Mouse (Mus musculus): ENCODE data around the gene Aatk.

Gene Aatk

GRCm38 (mm10) chr11:120021367-120021766 is 25.6 kb downstream of the Aatk start:
- DNase-seq: no peak

DNA sequence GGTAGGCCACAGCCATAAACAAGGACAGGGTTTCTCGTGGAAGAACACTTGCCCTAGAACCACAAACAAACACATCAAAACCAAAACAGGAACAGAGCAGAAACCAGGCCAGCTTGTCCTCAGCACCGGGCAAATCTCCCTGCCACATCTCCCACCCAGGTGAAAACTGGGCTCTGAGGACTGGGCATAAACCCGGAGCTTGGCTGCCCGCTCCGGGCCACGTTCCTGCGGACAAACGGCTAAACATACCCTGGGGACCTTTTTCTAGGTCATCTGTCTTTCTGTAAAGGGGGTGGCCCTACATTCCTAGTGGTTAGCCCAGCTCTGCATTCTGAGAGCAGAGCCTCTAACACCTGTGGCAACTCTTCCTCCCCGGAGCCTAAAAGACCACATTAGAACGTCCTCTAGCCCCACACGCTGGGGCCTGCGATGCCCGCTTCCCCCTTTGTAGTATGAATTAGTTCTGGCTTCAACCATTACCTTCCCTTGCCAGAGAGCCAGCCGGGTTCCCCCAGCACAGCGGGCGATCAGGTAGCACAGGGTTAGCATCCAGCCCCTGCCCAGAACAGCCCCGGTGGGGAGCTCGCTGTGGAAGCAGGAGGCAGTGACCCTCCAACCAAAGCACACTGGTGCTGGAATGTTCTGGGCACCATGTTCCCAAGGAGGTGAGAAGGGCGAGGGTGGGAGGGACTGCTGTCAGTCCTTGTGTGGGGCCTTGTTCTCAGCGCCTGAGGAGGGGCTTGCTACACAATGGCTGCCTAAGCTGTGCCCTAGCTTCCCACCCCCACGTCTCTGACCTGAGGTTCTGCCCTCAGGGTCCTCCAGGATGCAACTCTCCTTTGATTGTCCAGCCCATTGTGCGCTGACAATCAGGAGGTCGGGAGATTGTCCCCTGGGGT is 27.2 kb downstream of the Aatk start:
- no peak for DNase-seq

GRCm38 (mm10) chr11:120017011-120017410 is 30.0 kb downstream of the Aatk start:
- DNase-seq: no peak

DNA sequence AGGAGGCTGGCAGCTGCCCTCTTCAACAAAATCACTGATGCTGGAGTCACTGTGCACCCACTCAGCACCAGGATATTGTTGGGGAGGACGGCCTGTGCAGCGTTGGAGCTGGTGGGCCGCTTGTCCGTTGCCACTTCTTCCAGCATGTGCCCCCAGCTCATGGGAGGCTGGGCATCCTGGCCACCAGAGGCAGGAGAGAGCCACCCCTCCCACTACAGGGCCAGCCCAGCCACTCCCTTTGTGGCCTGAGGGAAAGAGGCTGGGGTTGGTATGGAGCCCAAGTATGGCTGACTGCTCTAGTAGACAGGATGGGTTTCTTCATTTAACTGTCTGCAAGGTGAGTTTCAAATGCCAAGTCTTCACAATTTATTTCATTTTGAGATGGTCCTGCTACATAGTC is 32.2 kb downstream of the Aatk start:
- DNase-seq: no peak

- peak; percentile 85 to 91 for DNase-seq
Observed at GRCm38 (mm10) chr11:120013174-120013711, 33.7 kb downstream of the Aatk start.

- DNase-seq: no peak
Observed at GRCm38 (mm10) chr11:120012702-120013101, 34.3 kb downstream of the Aatk start.

GRCm38 (mm10) chr11:120011761-120012560 is 35.0 kb downstream of the Aatk start:
- DNase-seq: peak in 1 of 2 experiments; percentile 51

DNA sequence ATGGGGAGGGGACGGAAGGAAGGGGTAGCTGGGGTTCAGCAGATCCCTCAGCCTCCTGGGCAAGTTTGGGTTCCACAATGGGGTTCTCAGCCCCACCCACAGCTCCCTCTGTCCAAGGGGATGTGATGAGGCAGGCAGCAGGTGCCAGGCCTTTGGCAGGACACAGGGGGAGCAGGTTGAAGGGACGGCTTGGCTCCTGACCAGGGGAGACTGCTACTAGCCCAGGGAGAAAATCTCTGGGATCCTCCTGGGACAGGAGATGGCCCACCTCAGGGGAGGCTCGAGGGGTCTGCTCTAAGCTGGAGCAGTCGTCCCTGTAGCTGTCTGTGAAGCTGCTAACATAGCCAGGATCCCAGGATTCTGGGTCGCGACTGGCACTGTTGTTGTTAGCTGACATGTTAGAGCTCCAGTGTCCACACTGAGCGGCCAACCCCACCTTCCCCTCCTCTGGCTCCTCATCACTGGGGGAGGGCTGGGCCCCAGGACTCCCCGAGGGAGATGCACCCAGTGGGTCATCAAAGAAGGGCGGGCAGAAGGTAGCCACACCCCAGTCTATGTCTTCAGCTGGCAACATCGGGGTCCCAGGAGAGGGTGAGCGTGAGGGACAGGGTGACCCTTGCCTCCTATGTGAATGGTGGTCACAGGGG is 35.7 kb downstream of the Aatk start:
- no peak for DNase-seq

GRCm38 (mm10) chr11:120009937-120010336 is 37.0 kb downstream of the Aatk start:
- DNase-seq: peak in 1 of 2 experiments; percentile 42

DNA sequence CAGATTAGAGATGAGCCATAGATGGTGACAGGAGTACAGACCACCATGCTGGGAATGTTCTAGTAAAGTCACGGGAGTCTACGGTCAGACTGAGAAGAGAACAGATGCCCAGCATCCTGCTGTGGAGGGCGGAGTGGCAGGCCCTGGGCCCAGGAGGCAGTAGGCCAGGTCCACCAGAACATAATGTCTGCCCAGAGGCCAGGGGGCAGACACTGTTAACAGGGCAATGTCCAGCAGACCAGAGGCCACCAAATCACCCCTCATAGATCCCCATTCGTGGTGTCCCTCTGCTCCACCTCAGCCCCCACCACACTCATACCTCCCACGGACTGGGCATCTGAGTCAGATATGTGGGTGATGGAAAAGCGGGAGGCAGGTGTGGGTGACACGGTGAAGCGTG is 38.0 kb downstream of the Aatk start:
- DNase-seq: peak in 1 of 2 experiments; percentile 61

DNA sequence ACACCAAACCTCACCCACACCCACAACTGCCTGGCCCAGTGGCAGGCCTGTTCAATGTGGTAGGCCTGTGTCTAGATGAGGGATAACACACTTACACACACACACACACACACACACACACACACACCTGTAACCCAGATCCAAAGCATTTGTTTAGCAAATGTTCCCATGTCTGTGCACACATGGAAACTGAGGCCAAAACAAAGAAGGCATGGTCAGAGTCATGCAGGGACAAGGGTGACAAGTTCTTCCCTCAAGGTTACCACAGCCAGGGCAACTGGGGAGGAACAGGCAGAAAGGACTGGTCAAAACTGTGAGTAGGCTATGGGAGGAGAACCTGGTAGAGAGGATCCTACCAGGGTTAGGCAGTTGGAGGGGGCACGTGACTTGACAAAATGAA is 38.5 kb downstream of the Aatk start:
- DNase-seq: no peak

GRCm38 (mm10) chr11:120007496-120008080 is 39.4 kb downstream of the Aatk start:
- DNase-seq: peak; percentile 88 to 89

GRCm38 (mm10) chr11:120005434-120006317 is 41.3 kb downstream of the Aatk start:
- no peak for DNase-seq

DNA sequence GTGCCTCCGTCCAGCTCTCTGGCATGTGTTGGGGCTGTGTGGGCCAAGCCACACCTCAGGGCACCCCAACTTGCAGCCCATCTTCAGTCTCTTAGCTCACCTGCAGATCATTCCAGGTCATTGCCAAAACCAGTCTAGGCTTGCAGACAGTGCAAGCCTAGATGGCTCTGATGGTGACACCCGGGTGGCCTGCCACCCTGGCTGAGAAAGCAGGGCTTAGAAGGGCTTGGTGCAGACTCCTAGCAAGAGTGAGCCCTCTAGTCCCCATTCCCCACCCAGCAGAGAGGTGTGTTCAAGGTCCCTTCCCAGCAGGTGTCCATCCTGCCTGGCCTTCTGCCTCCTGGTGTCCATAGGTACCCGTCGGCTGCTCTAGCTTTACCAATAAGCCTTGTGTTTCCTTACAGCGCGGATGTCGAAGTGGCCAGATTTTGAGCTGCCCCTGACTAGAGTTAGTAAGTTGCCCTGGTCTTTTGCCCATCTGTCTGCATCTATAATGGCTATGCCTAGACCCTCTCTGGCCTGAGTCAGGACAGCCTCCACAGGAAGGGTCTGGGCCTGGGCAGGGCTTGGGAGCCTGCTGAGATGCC is 44.2 kb downstream of the Aatk start:
- no peak for DNase-seq

DNA sequence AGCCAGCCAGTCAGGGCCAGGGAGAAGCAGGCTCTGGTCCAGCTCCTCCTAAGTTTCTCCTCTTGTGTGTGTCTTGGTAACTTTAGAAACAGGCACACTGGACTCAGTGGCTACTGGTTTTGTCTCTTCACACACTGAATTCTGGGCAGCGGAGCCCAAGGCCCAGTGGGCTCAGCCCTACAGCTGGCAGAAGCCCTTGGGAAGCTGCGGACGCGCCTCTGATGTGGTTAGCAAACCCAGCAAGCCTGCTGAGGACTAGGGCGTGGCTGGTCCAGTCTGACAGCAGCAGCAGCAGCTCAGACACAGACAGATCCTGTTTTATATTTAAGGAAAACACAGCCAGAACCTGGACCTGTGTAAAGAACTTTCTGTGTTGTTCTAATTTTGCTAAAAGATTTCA is 44.9 kb downstream of the Aatk start:
- no peak for DNase-seq

DNA sequence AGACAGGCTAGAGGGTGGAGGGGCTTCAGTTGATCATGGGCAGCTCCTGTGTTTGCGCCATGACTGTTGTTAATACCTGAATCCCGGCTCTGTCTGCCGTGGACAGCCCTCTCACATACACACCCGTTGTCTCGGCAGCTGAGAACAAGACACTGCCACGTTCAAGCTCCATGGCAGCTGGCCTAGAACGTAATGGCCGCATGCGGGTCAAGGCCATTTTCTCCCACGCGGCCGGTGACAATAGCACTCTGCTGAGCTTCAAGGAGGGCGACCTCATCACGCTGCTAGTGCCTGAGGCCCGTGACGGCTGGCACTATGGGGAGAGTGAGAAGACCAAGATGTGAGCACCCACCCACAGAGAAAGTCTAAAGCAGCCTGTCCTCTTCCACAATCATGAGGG is 49.6 kb downstream of the Aatk start:
- DNase-seq: no peak

DNA sequence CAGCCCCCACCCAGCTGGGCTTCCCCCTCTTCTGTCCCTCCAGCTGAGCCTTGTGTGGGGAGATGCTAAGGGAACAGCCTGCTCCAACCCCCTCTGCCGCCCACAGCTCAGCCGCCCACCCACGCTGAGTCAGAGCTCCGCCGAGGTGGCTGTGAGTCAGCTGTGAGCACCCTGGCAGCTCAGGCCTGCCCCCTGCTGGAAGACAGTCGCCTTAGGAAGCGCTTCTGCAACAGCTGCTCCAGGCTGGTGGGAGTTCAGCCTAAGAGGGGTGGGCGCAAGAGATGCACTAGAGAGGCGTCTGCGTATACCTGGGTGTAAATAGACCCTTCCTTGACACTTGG is 55.7 kb downstream of the Aatk start:
- peak; percentile 85 to 95 for DNase-seq

DNA sequence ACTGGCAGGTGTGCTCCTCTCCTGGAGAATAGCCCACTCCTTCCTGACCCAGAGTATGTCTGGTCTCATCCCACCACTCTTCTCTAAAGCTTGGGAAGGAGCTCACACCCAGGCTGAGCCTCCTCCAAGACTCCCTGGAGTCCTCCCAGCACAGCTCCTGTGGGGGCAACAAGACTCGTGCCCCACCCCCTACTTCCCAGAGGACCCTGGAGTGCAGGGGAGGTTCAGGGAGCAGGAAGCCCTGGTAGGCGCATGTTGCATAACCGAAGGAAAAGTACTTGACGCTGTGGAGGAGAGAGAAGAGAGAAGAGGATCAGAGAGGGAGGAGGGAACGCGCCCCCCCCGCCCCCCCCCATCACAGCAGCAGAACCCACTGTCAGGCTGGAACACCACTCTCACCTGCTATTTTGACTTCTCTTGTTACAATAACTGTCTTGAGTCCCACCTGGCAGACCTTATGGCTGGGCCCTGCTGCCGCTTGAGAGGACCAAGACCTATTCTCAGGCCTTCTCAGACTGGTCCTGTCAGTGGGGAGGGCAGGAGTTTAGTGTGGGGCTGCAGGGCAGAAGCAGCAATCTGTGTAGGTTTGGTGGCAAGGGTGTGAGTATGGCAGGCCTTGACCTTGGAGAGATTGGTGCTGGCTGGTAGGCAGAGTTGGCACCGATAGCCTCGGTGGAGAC is 56.2 kb downstream of the Aatk start:
- no peak for DNase-seq

DNA sequence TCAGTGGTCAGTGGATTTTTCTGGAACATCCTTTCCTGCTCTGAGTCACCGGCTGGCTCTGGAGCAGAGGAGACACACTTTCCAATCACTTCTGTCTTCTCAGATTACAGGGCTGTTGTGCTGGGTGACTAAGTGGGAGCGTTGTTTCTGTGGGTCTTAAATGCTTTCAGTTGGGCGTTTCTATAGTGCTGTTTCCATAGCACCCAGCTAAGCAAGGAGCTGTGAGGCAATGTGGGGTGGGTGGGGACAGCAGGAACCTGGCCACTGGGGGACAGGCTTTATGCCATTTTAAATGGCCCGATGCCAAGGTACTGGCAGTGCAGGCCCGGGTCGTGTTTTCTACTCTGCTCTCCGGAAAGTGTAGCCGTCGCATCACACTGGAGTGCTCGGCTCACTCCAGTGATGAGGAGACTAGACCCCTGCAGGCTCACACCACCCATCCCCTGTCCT is 57.8 kb downstream of the Aatk start:
- peak in 1 of 2 experiments; percentile 37 for DNase-seq

- peak; percentile 86 to 90 for DNase-seq
Observed at GRCm38 (mm10) chr11:119988391-119988790, 58.6 kb downstream of the Aatk start.

DNA sequence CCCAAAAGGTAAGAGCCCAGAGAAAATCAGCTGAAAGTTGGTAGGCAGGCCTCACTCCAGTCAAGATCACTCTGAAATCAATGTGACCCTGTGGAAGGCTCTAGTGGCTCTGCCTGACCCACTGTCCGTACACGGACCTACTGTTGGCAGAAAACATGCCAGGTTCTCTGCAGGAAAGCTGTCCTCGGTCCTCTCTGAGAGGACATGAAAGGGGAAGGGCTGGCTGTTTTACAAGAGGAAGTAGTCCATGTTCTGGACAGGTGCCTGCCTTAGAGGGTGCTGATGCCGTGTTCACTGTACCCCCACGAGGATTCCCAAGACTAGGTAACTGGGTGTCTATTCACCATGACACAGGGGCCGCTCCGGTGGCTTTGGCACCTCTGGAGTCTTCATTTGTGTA is 59.1 kb downstream of the Aatk start:
- no peak for DNase-seq
